Mouse (Mus musculus): Measurements from ENCODE around the gene Stk16.

Gene Stk16

DNA sequence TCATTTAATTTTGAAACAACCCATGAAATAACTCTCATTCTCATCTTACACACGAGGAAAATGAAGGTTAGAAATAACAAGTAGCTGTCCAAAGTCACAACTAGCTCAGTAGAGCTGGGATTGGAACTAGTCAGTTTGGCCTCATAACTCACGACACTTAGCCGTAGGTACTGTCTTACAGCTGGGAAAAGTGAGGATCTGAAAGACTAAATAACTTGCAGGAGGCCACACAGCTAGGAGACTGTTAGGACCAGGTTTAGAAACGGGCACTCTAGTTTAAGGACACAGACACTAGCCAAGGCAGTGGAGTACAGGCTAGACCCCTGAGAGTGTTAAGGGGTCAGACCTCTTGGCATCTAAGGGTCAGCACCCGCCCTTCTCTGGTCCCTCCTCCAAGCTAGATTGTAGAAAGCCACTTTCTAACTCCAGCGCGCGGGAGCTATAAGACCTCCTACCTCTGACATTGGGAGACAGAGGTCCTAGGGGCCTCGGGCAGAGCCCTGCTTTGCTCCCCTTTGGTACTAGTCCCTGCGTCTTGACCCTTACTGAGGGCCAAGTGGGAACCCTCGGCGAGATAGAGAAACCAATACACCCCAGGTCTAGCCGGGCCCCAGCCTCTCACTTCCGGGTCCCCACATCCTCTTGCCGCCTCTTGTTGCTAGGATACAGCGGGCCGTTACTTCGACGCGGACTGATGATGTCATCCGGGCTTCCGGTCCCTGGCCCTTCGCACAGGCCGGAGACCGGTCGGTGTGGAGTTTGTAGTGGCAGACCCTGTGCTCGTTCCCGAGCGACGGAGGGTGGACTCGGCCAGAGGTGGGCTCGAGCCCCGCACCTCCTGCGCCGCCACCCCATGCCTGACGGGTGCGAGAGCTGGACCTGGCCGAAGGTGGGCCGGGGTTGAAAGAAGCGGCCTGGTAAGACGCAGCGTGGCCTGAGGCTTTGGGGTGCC is at the start of gene Stk16, which contains the start of gene Glb1l:
Gene Stk16 (plus strand): TSS at position 703 of the 952 bp plus-strand sequence.
Gene Glb1l (minus strand): TSS at position 678 of the 952 bp plus-strand sequence.
- no peak; the same call in 1 of the 2 replicates for TF ChIP-seq GATA4 (IDR thresholded peaks at IDR 0.05; ENCODE audit: insufficient replicate concordance, low read length)

DNA sequence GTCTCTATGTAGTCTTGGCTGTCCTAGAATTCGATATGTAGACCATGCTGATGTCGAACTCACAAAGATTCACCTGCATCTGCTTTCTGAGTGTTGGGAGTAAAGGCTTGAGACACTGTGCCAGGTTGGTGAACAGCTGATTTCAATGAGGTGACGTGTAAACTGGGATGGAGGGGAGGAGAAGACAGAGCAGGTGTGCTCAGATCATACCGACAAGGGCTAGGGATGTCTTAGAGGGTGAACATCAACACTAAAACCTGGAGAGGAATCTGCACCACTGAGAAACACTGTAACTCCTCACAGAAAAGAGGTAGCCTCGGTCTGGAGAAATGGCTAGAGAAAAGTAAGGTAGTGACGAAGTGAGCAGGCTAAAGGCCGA is 42.6 kb upstream of the Stk16 start:
- TF ChIP-seq GATA4 (IDR thresholded peaks at IDR 0.05; ENCODE audit: insufficient replicate concordance, low read length), result no peak

DNA sequence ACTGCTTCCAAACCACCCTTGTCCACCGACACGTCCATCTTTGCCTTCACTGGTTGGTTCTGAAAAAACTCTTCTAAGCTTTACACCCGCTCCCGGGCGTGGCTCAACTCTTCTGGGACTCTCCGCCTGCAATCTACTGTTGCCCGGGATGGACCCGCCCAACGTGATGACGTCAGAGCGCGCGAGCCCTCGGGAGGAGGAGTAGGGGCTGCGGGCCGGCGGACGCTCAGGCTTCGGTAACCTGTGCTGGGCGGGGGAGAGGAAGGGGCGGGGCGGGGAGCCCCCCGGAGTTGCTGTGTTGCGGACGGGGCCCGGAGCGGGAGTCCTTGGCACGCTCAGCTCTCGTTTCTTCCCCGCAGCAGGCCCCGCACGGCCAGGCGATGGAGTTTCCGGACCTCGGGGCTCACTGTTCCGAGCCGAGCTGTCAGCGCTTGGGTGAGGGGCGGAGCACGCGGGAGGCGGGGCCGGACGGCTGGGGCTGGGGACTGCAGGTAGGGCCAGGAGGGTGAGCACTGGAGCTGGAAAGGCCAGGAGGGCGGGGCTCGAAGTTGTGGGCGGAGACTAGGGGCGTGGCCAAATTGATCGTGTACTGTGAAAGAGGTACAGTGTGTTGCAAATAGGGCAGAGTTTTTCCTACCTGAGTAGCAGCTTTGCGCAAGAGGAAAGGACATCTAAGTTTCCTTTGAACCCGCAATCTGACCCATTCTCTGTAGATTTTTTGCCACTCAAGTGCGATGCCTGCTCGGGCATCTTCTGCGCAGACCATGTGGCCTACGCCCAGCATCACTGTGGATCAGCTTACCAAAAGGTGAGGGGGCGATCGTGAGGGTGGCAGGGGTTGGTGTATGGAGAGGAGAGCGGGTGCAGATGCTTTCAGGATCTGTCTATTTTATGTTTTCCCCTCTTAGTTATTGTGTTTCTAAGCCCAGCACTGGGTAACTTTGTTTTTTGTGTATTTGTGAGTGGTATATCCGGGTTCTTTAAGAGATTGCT is 41.9 kb upstream of the Stk16 start, which contains the start of gene Zfand2b:
Gene Zfand2b (plus strand): TSS at position 175 of the 993 bp plus-strand sequence.
- TF ChIP-seq GATA4 (IDR thresholded peaks at IDR 0.05; ENCODE audit: insufficient replicate concordance, low read length), result no peak

DNA sequence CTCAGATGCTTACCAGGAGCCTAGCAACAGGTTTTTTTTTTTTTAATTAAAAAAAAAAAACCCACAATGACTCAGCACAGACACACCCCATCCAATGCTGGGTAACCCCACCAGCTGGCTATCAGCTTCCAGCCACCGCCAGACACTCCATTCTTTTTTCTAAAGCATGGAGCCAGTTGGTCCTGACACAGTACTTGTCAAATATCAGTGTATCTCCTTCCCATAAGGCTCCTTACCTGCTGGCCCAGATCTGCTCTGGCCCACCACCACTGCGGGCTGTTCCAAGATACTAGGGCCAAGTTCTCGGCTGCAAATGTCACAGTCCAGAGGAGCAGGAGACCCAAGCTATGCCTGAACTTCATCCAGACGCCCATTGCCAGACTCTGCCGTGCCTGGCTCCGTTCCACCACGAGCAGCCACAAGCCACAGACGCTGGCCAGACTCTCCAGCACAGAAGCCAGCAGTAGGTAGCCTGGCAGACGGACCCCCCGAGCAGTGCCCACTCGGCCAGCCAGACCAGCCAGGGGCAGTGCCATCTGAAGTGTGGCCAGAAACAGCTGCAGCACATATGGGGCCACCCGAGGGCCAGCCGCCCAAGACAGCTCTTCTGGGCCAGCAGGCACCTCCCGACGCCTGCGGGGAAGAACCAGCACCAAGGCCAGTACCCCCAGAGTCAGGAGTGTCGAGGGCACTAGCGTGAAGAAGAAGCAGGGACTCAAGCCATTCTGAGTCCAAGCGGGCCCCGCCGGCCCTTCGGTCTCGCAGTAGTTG is 31.1 kb upstream of the Stk16 start:
- TF ChIP-seq GATA4 (IDR thresholded peaks at IDR 0.05; ENCODE audit: insufficient replicate concordance, low read length), result no peak

DNA sequence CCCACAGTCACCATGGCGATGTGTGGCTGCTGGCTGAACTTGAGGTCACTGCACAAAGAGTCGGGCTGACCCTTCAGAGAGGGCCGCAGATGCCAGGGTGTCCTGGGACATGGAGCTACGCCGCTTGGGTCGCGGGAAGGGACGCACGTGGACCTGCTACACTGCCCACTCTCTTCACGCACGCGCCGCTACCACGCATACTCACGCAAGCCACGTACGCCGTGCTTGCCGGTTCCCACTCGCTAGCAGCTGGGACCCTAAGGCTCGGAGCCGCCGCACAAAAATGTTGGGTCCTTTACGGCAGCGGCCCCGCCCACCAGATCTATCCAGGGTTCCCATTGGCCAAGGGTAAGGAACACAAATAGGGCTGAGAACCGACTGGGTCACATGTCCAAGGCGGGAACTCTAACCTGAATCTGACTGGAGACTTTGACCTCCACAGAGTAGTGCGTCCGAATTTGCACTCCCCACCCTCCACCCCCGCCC is 30.5 kb upstream of the Stk16 start, which contains the start of gene Abcb6:
Gene Abcb6 (minus strand): TSS at position 288 of the 486 bp plus-strand sequence.
- no peak for TF ChIP-seq GATA4 (IDR thresholded peaks at IDR 0.05; ENCODE audit: insufficient replicate concordance, low read length)

DNA sequence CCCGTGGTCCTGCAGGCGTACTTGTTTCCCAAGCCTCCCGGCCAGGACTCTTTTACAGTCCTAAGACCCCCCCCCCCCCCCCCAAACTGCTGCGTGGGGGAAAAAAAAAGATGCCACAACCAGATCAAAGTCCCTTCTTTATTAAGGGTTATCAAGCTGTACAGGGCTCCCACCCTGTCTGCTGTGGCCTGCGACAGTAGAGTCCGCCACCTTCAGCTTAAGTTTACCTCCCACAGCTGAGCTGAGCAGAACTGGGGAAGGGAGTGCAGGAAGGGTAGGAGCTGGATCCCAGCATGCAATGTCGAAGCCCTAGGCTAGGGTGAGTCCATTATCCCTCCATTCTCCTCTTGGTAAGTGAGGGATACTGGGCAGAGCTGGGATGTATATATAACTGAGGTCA is 29.9 kb upstream of the Stk16 start:
- TF ChIP-seq GATA4 (IDR thresholded peaks at IDR 0.05; ENCODE audit: insufficient replicate concordance, low read length), result no peak

DNA sequence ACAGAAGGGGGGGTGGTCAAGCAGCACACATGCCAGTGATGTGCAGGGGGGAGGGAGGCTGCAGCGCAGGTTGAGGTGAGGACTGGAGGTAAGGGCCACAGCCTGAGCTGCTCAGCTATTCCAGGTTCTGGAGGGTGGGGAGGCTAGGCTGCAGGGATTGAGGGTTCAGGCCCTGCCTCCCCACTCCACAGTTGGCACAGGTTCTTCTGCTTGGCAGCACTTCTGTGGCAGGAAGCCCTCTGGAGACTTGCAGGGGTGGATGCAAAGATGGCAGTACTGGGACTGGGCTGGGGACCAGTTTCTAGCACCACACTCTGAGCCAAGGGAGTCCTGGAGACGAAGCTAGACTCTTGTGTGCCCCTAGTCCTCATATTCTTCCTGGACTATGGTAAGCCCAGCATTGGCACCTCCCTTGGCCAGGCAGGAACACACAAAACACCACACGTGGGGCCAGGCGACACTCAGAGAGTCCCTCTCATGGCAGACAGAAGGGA is 29.2 kb upstream of the Stk16 start:
- TF ChIP-seq GATA4 (IDR thresholded peaks at IDR 0.05; ENCODE audit: insufficient replicate concordance, low read length), result no peak

DNA sequence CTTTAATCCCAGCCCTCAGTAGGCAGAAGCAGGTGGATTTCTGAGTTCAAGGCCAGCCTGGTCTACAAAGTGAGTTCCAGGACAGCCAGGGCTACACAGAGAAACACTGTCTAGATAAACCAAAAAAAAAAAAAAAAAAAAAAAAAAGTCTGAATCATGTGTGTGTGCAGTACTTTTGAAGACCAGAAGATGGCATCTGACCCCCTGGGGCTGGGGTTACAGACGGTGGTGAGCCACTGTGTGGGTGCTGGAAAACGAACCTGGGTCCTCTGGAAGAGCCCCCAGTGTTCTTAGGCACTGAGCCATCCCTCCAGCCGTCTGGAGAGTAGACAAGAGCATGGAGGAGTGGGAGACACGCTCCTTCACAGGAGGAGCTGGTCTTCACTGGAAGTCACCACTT is 28.5 kb upstream of the Stk16 start:
- TF ChIP-seq GATA4 (IDR thresholded peaks at IDR 0.05; ENCODE audit: insufficient replicate concordance, low read length), result no peak

DNA sequence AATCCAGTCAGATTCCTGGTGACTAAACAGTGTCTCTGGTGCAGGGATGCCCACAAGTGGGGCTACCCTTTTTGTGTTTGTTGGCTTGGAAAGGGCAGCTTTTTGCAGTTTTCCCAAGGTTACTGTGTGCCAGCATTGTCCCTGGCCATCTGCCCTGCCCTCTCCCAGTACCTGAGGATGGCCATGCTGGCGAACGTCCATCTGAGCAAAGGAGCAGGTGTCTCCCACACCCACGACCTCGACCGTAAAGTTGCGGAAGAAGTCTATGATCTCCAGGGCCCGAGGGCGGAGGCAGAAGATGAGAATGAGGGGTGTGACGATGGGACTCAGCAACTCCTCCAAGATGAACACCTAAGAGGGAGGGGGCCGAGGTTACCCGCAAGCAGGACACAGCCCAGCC is 25.1 kb upstream of the Stk16 start:
- TF ChIP-seq GATA4 (IDR thresholded peaks at IDR 0.05; ENCODE audit: insufficient replicate concordance, low read length), result no peak

DNA sequence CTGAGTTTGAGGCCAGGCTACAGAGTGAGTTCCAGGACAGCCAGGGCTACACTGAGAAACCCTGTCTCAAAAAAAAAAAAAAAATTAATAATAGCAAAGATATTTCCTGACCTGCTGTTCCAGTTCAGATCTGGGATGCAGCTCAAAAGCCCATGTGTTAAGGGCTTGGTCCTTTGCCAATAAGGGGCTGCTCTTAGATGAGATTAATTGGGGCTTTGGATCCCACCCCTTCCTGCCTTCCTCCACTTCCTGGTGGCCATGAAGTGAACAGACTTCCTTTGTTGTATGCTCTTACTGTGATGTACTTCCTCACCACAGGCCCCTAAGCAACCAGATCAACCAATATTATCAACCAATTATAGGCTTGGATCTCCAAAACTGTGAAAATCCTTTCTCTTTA is 23.5 kb upstream of the Stk16 start:
- no peak for TF ChIP-seq GATA4 (IDR thresholded peaks at IDR 0.05; ENCODE audit: insufficient replicate concordance, low read length)

DNA sequence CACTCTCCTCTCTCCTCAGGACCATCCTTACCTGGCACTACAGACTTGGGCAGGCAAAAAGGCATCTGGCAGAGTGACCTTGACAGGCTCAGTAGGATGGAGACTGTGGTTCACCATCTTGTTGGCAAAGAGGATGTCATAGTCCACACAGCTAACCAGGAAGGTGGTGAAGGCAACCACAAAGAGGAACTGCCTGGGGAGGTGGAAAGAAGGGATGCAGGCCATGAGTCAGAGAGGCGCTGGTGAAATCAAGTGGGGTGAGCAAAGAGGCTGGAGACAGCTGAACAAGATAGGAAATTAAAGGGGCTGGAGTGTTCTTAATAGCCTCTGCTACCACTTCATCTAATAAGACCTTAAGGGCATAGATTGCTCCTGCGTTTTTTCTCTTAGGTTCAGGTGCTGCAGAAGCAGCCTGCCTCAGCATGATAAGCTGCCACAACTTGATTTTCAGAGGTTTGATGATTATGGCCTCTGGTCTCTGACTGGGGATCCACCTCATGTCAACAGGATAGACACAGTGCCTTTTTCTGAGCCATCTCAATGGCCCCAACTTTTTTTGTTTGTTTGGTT is 22.6 kb upstream of the Stk16 start:
- TF ChIP-seq GATA4 (IDR thresholded peaks at IDR 0.05; ENCODE audit: insufficient replicate concordance, low read length), result no peak

DNA sequence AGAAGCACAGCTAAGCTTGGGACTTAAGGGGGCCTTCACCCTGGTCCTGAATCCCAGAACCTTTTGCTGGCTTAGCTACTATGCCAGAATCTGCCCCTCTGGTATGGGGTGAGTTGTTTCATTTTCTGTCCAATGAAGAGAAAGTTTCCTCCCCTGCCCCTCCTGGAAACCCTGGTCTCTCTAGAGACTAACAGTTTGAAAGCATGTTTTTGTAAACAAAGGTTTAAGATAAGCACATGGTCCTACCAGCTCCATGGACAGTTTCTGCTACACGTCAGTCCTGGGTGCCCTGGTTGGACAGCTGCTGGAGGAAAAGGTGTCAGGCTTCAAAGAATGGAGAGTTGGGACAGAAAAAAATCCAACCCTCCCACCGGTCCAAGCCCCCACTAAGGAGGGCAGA is 20.1 kb upstream of the Stk16 start:
- TF ChIP-seq GATA4 (IDR thresholded peaks at IDR 0.05; ENCODE audit: insufficient replicate concordance, low read length), result no peak

DNA sequence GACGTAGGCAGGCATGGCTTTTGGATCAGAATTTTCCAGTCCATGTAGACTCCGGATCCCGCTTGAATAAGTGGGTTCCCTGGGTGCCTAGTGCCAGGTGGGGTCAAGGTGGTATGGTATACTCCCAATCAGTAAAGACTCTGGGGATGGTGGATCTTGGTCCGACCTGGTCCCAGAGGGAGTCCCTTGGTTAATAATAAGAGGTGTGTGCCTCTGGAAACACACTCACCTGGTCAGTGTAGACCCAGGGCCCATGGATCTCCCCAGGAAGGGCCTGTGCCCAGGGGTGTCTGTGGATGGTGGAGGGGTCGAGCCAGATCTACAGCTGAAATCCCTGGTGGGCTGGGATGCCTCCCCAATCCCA is 19.4 kb upstream of the Stk16 start:
- no peak for TF ChIP-seq GATA4 (IDR thresholded peaks at IDR 0.05; ENCODE audit: insufficient replicate concordance, low read length)

Data from liver, adult (tissue).